Mouse (Mus musculus) retina, adult 2 months (tissue): Measurements from ENCODE around the gene Olfr792.

Experiments
- DNase-seq: peaks from one replicate; pipeline ENCODE4 v3.0.0-alpha.2; 2012; ENCODE audit warnings: low read depth, low spot score

Gene Olfr792

DNA sequence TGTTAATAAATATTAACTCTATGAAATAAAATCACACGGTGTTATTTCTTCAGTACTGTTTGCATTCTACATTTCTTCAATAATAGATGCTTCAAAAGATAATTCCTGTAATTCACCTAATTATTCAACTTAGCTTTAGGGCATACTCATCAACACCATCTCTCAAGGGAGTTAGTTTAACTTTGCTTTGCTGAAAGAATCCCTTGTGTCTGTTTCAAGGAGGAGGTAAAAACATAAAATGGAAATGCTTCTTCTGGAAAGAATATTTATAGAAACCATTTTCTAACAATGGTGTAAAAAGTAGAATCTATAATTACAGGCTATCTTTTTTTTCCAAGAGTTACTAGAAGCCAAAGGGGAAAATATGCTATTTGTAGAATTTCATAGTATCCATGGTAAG, at the start of gene Olfr792:
Gene Olfr792 (plus strand): TSS at position 301 of the 400 bp plus-strand sequence.
- no peak for DNase-seq

DNA sequence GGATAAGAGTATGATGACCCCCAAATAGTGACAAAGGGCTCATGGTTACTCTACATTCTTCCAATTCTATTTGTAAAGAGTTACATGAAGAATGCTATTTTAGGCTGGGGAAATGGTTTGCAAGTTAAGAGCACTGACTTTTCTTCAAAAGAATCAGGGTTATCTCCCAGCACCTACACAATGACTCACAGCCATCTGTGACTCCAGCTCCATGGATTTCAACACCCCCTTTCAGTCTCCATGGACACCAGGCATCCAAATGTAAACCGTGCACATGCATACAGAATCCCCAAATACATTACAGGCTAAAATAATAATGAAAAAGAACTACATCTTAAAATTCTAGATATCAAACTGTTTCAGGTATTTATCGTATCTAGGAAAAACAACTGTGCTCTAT, 48.9 kb upstream of the Olfr792 start:
- no peak for DNase-seq

DNA sequence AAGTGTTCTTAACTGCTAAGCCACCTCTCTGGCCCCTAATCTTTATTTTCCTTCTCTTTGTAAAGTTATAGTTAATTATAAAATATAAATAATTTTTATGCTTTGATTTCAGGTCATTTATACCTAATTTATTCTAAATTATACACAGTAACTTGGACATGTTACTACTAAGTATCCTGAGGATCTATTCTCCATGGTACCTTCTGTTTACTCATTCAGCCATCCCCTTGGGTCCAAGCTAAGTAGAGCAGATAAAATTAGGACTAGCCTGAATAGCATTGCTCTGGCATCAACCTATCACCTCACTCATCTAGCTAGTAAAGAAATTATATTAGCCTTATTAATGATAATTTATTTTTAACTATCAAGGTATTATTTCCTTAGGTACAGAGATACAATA, 40.8 kb upstream of the Olfr792 start, which contains the start of gene Olfr790:
Gene Olfr790 (plus strand): TSS at position 301 of the 400 bp plus-strand sequence.
- DNase-seq, result no peak

DNA sequence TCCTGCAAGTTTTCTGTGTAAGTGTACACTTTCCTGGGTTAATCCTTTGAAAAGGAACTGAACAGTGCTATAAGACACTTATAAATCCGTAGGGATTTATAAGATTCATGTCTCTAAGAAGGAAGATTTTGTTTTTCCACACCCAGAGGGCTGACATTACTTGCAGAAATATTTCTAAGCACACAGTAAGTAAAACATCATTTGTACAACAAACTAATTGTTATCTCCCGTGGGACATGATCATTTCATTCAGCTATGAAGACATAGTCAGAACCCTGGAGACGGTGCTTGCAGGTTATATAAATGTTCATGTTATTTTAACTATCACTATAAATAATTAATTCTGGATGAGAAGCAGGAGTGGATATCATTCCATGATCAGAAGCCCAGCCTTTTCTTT, 17.5 kb upstream of the Olfr792 start, which contains the start of gene Olfr791:
Gene Olfr791 (plus strand): TSS at position 301 of the 400 bp plus-strand sequence.
- no peak for DNase-seq

DNA sequence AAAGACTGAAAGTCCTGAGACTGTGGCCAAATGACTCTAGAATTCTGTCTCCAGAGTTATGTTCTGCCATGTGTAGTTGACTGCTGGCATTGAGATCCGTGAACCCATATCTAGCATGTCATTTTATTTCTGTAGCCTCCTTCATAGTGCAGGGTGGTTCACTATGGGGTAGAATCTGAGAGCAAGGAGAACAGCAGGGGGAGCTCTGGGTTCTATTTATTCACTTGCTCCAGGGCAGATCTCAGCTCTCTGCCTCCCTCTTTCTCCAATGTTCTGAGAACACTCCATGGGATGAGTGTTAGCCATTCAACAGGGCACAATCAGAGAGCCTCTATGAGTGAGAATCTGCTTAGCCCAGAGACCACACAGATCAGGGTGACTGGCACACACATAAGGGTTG, 10.4 kb downstream of the Olfr792 start:
- no peak for DNase-seq

DNA sequence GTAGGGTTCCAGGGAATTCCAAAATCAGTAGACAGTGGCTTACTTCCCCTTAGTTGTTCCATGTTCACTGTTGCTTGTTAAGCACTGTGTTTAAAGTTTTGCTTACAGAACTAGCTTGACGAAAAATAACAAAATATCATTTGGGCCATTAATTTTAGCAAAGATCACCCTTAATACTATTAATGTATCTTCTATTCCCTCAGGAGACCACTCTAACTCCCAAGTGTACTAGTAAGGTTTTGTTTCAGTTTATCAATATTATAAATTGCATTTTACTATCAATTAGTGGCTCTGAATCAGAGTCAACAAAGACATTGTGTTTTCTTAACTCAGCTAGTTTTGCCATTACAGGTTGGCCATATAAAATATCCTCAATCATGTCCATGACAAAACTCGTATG, 28.4 kb downstream of the Olfr792 start, which contains the start of gene Olfr794:
Gene Olfr794 (plus strand): TSS at position 301 of the 400 bp plus-strand sequence.
- no peak for DNase-seq

DNA sequence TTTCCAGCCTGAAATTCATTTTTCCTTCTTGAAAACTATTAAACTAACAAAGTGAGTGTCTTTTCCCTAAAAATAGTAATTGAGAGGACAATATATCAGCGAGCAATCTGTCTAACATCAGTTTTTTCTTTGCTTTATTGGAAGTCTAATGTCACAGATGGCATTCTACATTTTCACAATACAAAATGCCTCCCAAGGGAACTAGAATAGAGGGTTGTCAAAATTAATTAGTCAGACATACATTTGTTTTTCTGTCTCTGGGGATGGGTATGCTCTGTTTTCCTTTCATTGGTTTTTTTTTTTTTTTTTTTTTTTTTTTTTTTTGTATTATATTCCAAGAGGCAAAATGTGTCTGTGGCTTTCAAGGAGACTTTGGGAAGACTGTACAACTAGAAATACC, 38.1 kb downstream of the Olfr792 start:
- DNase-seq, result no peak
